Mouse (Mus musculus): ENCODE measurements around the gene Ccdc58. TPM values are rescaled to one million over a fixed set of nuclear protein-coding genes. Genes with fewer than 3 reads are reported as not detected.
"Not testable (repeated sequence)": the region's sequence is repeated elsewhere in the genome, so short reads cannot be mapped to it uniquely, and the experiment has no call there.

Gene Ccdc58
- polyA plus RNA-seq, 1 experiment from 2014 or later = 76.8 TPM

DNA sequence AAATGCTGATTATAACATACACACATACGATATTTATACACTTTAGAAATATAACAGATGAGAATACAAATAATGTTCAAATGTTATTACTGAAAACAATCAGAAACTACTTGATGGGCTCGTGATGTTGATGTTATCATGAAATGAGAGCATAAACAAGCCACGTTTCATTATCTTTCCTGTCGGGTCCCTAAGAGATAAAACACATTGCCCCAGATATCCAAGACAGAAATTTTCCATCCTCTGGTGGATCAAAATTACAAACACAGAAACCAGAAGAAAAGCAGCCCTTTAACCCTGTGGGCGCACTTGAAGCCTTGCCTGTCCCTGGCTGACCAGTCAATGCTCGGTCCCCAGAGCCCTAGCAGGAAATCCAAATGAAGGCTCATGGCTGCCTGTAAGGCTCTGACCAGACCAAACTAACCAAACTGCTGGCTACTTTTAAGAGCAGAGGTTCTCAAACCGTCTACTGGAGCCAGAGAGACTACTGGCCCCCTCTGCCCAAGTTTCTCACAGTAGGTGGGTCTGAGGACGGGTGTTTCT is 13.5 kb upstream of the Ccdc58 start:
- no peak overlapping the region for H3K4me3 ChIP-seq (replicated peaks)
- no peak overlapping the region for H3K9ac ChIP-seq
- ATAC-seq (ENCODE audit: low FRiP score) = no peak
- H3K27me3 ChIP-seq = no peaks in the 10 kb centered on the region
- H3K36me3 ChIP-seq (replicated peaks) = peaks cover 12% of the 10 kb centered on the region; the same call in 1 of the 2 replicates
- H3K9me3 ChIP-seq = no peaks in the 10 kb centered on the region
- H3K4me2 ChIP-seq = no peak overlapping the region
- no peaks in the 10 kb centered on the region for H3K4me1 ChIP-seq
- H3K27ac ChIP-seq = no peak overlapping the region
- WGBS = 85% methylated on average over 8 of the region's 8 CpGs

DNA sequence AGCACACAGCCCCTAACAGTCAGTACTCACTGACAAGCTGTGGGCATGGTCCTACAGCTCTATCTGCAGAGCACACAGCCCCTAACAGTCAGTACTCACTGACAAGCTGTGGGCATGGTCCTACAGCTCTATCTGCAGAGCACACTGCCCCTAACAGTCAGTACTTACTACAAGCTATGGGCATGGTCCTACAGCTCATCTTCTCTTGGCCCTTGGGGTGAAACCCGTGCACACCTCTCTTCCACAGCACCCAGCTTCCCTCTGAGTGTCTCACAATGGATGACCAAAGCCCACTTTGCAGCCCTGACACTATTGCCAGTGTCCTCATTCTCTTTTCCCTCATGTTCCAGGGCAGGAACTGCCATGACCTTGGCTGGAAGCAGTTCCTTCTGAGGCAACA is 9.0 kb upstream of the Ccdc58 start:
- not testable (repeated sequence) for H3K9ac ChIP-seq; H3K27ac ChIP-seq; ATAC-seq (ENCODE audit: low FRiP score); H3K9me3 ChIP-seq; H3K4me2 ChIP-seq; H3K4me3 ChIP-seq (replicated peaks); H3K27me3 ChIP-seq; H3K36me3 ChIP-seq (replicated peaks); H3K4me1 ChIP-seq
- 89% methylated on average over 1 of the region's 1 CpGs for WGBS

DNA sequence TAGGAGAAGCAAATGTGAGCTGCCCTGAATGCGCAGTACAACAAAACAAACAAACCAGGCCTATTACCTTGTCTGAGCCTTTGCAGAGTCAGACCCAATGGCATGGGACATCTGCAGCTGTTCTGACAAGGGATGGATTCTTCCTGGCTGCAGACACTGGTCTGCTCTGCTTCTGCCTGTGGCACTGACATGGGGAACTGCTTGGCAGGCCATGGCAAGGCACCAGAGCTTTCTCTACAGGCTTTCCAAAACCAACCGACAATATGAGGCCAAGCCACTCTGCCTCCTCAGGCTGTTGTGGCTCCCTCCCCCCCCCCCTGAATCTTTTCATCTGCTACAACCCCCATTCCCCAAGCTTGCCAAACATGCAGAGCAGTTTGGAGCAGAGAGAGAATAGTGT is 8.2 kb upstream of the Ccdc58 start:
- Histone ChIP-seq H3K9ac (no peak overlapping the region), H3K36me3 (replicated peaks) (no peaks in the 10 kb centered on the region)
- ATAC-seq (ENCODE audit: low FRiP score) = no peak

GRCm38 (mm10) chr16:36064904-36065303 is 6.6 kb upstream of the Ccdc58 start:
- Histone ChIP-seq H3K4me3 (replicated peaks) (no peak overlapping the region), H3K27me3 (no peaks in the 10 kb centered on the region), H3K9me3 (no peaks in the 10 kb centered on the region), H3K36me3 (replicated peaks) (no peaks in the 10 kb centered on the region), H3K4me2 (no peak overlapping the region), H3K4me1 (peaks cover 15% of the 10 kb centered on the region), H3K27ac (no peak overlapping the region), H3K9ac (no peak overlapping the region)
- no peak for ATAC-seq (ENCODE audit: low FRiP score)
- WGBS = 91% methylated on average over 5 of the region's 5 CpGs

More for the DNA sequence above, 8.2 kb upstream of the Ccdc58 start:
- H3K4me3 ChIP-seq (replicated peaks) = no peak overlapping the region
- no peaks in the 10 kb centered on the region for H3K9me3 ChIP-seq
- no peak overlapping the region for H3K4me2 ChIP-seq
- no peaks in the 10 kb centered on the region for H3K27me3 ChIP-seq
- 84% methylated on average over 2 of the region's 2 CpGs for WGBS
- no peak overlapping the region for H3K27ac ChIP-seq
- peaks cover 1% of the 10 kb centered on the region; the same call in 1 of the 2 replicates for H3K4me1 ChIP-seq

GRCm38 (mm10) chr16:36067694-36068093 is 3.8 kb upstream of the Ccdc58 start:
- no peaks in the 10 kb centered on the region for H3K9me3 ChIP-seq
- no peak for ATAC-seq (ENCODE audit: low FRiP score)
- peaks cover 21% of the 10 kb centered on the region for H3K4me1 ChIP-seq
- no peak overlapping the region for H3K4me2 ChIP-seq
- H3K27ac ChIP-seq = no peak overlapping the region
- no peak overlapping the region for H3K9ac ChIP-seq
- H3K27me3 ChIP-seq = no peaks in the 10 kb centered on the region
- no peaks in the 10 kb centered on the region for H3K36me3 ChIP-seq (replicated peaks)
- WGBS = 76% methylated on average over 2 of the region's 2 CpGs
- H3K4me3 ChIP-seq (replicated peaks) = no peak overlapping the region

- no peak for ATAC-seq (ENCODE audit: low FRiP score)
- WGBS = 64% methylated on average over 3 of the region's 3 CpGs
- H3K4me2 ChIP-seq = no peak overlapping the region
These were observed 3.1 kb upstream of the Ccdc58 start for GRCm38 (mm10) chr16:36068356-36068755.

DNA sequence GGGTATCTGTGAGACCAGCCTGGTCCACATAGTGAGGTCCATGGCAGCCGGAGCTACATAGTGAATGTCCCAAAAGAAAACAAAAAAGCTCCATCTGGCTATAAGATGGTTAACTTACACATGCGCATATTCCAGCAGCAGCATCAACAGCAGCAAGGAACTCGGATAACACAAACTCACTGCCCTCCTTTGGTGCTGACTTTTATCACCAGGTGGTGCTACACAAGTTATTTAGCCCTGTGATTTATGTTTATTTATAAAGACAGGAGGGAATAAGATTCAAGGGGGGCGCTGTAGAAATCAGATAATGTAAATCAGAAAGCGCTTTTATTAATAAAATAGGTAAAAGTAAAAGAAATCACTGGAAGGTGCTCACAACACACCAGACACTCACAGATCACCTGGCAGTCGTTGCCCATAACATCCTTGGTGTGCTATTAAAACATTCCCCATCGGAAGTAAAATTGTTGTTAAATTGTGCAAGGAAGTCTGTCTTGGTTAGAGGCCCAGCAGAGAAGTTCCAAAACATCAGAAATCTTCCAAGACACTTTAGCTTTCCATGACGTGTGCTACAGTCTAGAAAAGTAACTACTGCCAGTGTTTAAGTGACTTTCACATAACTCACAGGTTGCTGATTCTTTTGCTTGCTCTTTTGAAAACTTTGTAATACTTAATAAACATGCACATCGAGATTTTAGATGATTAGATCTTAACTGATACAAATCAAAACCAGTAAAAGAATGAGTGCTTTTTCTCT is 1.5 kb upstream of the Ccdc58 start:
- Histone ChIP-seq H3K27me3 (no peaks in the 10 kb centered on the region), H3K4me2 (peak overlapping the region; percentile 71), H3K36me3 (replicated peaks) (no peaks in the 10 kb centered on the region), H3K9me3 (no peaks in the 10 kb centered on the region), H3K9ac (peak overlapping the region; percentile 81; the same call in 1 of the 2 replicates), H3K4me3 (replicated peaks) (peak overlapping the region; percentile 75), H3K4me1 (peaks cover 21% of the 10 kb centered on the region), H3K27ac (no peak overlapping the region)
- 43% methylated on average over 9 of the region's 9 CpGs for WGBS
- ATAC-seq (ENCODE audit: low FRiP score) = no peak

More at GRCm38 (mm10) chr16:36068356-36068755, 3.1 kb upstream of the Ccdc58 start:
- H3K4me1 ChIP-seq = peaks cover 21% of the 10 kb centered on the region
- H3K9ac ChIP-seq = no peak overlapping the region
- H3K9me3 ChIP-seq = no peaks in the 10 kb centered on the region
- no peaks in the 10 kb centered on the region for H3K27me3 ChIP-seq
- H3K36me3 ChIP-seq (replicated peaks) = no peaks in the 10 kb centered on the region
- no peak overlapping the region for H3K4me3 ChIP-seq (replicated peaks)
- H3K27ac ChIP-seq = no peak overlapping the region

- no peaks in the 10 kb centered on the region for H3K27me3 ChIP-seq
- H3K9me3 ChIP-seq = no peaks in the 10 kb centered on the region
- H3K4me2 ChIP-seq = peak overlapping the region; percentile 71
- WGBS = under 1% methylated on average over 16 of the region's 16 CpGs
- no peaks in the 10 kb centered on the region for H3K36me3 ChIP-seq (replicated peaks)
- peaks cover 21% of the 10 kb centered on the region for H3K4me1 ChIP-seq
- peak overlapping the region; percentile 99 for H3K27ac ChIP-seq
- no peak for ATAC-seq (ENCODE audit: low FRiP score)
- peak overlapping the region; percentile 81 for H3K9ac ChIP-seq
- peak overlapping the region; percentile 75 for H3K4me3 ChIP-seq (replicated peaks)
These were observed 425 bp upstream of the Ccdc58 start for GRCm38 (mm10) chr16:36071071-36071449.

DNA sequence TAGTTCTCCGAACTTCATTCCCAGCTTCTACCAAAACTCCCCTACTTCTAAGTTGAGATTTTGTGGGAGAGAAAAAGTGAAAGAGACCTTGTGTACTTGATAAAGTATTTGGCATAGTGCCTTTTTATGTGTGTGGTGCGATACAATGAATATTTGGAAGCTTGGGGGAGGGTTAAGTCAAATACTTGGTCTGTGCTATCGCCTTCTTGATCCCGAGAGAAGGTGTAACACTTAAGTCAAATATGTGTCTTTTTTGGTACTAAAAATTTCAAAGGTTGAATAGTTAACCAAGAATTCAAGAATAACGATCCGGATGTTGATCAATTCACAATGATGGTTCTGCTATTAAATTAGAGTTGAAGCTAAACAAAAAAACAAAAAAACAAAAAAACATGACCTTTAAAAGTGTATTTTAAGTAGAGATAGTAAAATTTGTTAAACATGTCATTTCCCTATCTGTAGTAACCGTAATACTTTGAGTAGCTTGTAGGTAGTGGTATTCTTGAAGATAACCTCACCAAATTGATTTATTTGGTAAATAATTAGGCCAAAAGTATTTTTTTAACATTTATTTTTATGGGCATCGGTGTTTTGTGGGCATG is 1.0 kb downstream of the Ccdc58 start:
- no peaks in the 10 kb centered on the region for H3K9me3 ChIP-seq
- H3K4me1 ChIP-seq = peaks cover 21% of the 10 kb centered on the region
- no peaks in the 10 kb centered on the region for H3K36me3 ChIP-seq (replicated peaks)
- peak overlapping the region; percentile 81 for H3K9ac ChIP-seq
- peak overlapping the region; percentile 99 for H3K27ac ChIP-seq
- peak overlapping the region; percentile 71 for H3K4me2 ChIP-seq
- 31% methylated on average over 8 of the region's 8 CpGs for WGBS
- H3K4me3 ChIP-seq (replicated peaks) = peak overlapping the region; percentile 75
- no peaks in the 10 kb centered on the region for H3K27me3 ChIP-seq
- ATAC-seq (ENCODE audit: low FRiP score) = no peak

DNA sequence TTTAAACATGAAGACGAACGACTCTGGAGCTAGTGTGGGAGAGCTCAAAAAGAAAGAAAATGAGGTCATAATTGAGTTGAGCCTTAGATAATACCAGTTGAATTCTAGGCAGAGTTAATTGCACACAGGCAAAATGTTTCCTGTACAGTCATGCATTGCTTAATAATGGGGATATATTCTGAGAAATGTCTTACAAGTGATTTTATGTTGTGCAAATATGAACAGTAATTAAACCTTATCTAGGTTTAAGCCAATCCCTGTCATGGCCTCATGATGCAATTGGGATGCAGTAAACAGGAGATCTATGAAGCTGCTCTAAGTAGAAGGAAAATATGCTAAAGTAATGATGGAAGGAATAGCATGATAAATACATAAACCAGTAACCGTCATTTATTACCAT is 3.3 kb downstream of the Ccdc58 start:
- no peak overlapping the region for H3K4me3 ChIP-seq (replicated peaks)
- H3K4me1 ChIP-seq = peaks cover 8% of the 10 kb centered on the region
- H3K4me2 ChIP-seq = no peak overlapping the region
- H3K9ac ChIP-seq = no peak overlapping the region
- H3K27me3 ChIP-seq = no peaks in the 10 kb centered on the region
- H3K9me3 ChIP-seq = no peaks in the 10 kb centered on the region
- ATAC-seq (ENCODE audit: low FRiP score) = no peak
- H3K36me3 ChIP-seq (replicated peaks) = no peaks in the 10 kb centered on the region
- H3K27ac ChIP-seq = no peak overlapping the region
- WGBS = 92% methylated on average over 3 of the region's 3 CpGs

GRCm38 (mm10) chr16:36079916-36080315 is 8.4 kb downstream of the Ccdc58 start:
- H3K9me3 ChIP-seq = no peaks in the 10 kb centered on the region
- no peak overlapping the region for H3K27ac ChIP-seq
- no peaks in the 10 kb centered on the region for H3K4me1 ChIP-seq
- whole genome bisulfite sequencing = 92% methylated on average over 3 of the region's 3 CpGs
- no peak overlapping the region for H3K4me2 ChIP-seq
- peaks cover 12% of the 10 kb centered on the region; the same call in 1 of the 2 replicates for H3K36me3 ChIP-seq (replicated peaks)
- H3K9ac ChIP-seq = no peak overlapping the region
- H3K27me3 ChIP-seq = no peaks in the 10 kb centered on the region
- ATAC-seq (ENCODE audit: low FRiP score) = no peak
- no peak overlapping the region for H3K4me3 ChIP-seq (replicated peaks)

DNA sequence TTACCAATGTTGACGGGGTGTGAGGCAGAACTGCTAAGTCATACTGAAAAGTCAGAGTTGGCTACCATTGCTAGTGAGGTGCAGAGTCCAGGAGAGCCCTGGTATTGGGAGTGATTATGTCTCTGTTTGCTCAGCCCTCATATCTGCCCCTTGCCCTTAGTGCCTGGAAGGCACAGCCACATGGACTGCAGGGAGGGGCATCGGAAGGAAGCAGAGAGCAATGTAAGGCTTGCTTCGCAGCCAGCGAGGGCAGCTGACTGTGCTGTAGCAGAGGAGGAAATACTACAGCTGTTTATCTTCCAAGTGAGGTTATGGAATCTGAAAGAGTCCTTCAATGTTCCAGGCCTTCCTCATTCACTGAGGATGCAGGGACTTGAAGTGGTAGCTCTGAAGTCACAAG is 16.4 kb downstream of the Ccdc58 start:
- WGBS = 97% methylated on average over 4 of the region's 4 CpGs
- Histone ChIP-seq H3K4me2 (no peak overlapping the region), H3K4me1 (no peaks in the 10 kb centered on the region), H3K9ac (no peak overlapping the region), H3K4me3 (replicated peaks) (no peak overlapping the region), H3K9me3 (no peaks in the 10 kb centered on the region), H3K27ac (no peak overlapping the region), H3K27me3 (no peaks in the 10 kb centered on the region), H3K36me3 (replicated peaks) (peaks cover 56% of the 10 kb centered on the region)
- ATAC-seq (ENCODE audit: low FRiP score) = no peak
